Mouse (Mus musculus) liver, postnatal 0 days (tissue): Measurements from ENCODE around the gene Gm45261. TPM values are rescaled to one million over a fixed set of nuclear protein-coding genes. Genes with fewer than 3 reads are reported as not detected.

Experiments
- ATAC-seq: fragments of 200-750 bp; cut with Nextera tagmentation; 2 replicates; pipeline ENCODE4 v1.8.0; 2017; ENCODE audit warnings: mild to moderate bottlenecking, moderate library complexity
- DNase-seq: peaks from one replicate; pipeline ENCODE4 v3.0.0-alpha.2; 2016
- H3K27ac ChIP-seq: fragments of 300-500 bp; sonication (generic); 2 replicates; pipeline ENCODE4 v1.5.1; 2014; ENCODE audit warnings: antibody characterized with exemption, moderate library complexity, mild to moderate bottlenecking, low read depth
- H3K27me3 ChIP-seq: fragments of 300-500 bp; sonication (generic); 2 replicates; pipeline ENCODE4 v1.6.1; 2014; ENCODE audit warnings: low read length, control low read depth, mixed read lengths; ENCODE audit not compliant: insufficient read depth
- H3K36me3 ChIP-seq: fragments of 300-500 bp; sonication (generic); replicated peaks from 2 replicates; pipeline ENCODE4 v1.6.1; 2014; ENCODE audit warnings: mild to moderate bottlenecking, control low read depth, low read length, moderate library complexity, mixed read lengths; ENCODE audit not compliant: insufficient read depth
- H3K4me1 ChIP-seq: fragments of 300-500 bp; sonication (generic); 2 replicates; pipeline ENCODE4 v1.6.1; 2014; ENCODE audit warnings: antibody characterized with exemption, mild to moderate bottlenecking, control low read depth; ENCODE audit not compliant: insufficient read depth
- H3K4me2 ChIP-seq: fragments of 300-500 bp; sonication (generic); 2 replicates; pipeline ENCODE4 v1.6.1; 2014; ENCODE audit warnings: low read depth, mild to moderate bottlenecking, low read length, moderate library complexity, mixed read lengths
- H3K4me3 ChIP-seq: fragments of 300-500 bp; sonication (generic); 2 replicates; pipeline ENCODE4 v1.5.1; 2014; ENCODE audit warnings: low read depth, low read length
- H3K9ac ChIP-seq: fragments of 300-500 bp; sonication (generic); replicated peaks from 2 replicates; pipeline ENCODE4 v1.6.1; 2014; ENCODE audit warnings: mild to moderate bottlenecking, moderate library complexity
- H3K9me3 ChIP-seq: fragments of 300-500 bp; sonication (generic); 2 replicates; pipeline ENCODE4 v1.6.1; 2016; ENCODE audit warnings: mild to moderate bottlenecking, control low read depth, low read length, mixed read lengths
- CTCF ChIP-seq: sonication (generic); IDR thresholded peaks from 2 replicates; pipeline ENCODE4 v1.5.1; 2016; ENCODE audit warnings: antibody characterized with exemption, low read depth
- EP300 ChIP-seq: IDR thresholded peaks from 2 replicates; pipeline ENCODE4 v1.6.1; 2016; ENCODE audit warnings: antibody characterized with exemption, low read depth, mild to moderate bottlenecking
- WGBS: fragments of 180-500 bp; shearing (Covaris S2); extraction: QIAGEN DNeasy Blood & Tissue Kit; methylation state at CpG from one replicate; pipeline ENCODE4 v1.1.7; 2014; ENCODE audit not compliant: insufficient replicate concordance; 5-methylcytosine and 5-hydroxymethylcytosine counted together
- polyA plus RNA-seq: library from polyadenylated mRNA; unstranded; fragments of >200 nt; fragmentation: Nextera tagmentation; extraction: Ambion mirVana; gene quantifications from 2 replicates; pipeline ENCODE4 v1.2.1, GENCODE M21; 2015

Gm45261 gene
- polyA plus RNA-seq, 1 experiment from 2014 or later = not detected

DNA sequence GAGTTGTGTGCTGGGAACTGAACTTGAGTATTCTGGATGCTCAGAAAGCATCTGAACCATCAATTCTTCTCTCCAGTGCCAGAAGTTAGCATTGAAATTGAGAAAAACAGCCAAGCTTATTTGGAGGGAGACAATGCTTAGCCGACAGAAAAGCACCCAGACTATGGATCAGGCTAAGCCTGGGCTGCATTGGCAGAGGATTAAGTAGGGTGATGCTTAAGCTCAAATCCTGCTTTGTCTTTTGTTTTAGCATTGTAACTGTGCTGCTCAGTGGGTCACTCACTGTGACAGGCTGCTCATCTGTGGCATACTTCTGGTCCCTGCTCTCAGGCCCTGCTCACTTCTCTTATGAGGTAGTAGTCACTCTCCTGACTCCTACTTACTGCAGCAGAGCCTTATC, 36.6 kb downstream of the Gm45261 start:
- Histone ChIP-seq H3K9ac (no peak overlapping the region), H3K36me3 (no peaks in the 10 kb centered on the region), H3K27me3 (no peaks in the 10 kb centered on the region), H3K9me3 (no peaks in the 10 kb centered on the region), H3K4me2 (no peak overlapping the region), H3K4me1 (no peaks in the 10 kb centered on the region), H3K27ac (no peak overlapping the region), H3K4me3 (no peak overlapping the region)
- DNase-seq (no peak), ATAC-seq (no peak)
- WGBS = 63% methylated on average over 1 of the region's 1 CpGs
- no peak for TF ChIP-seq EP300
- TF ChIP-seq CTCF = no peak

GRCm38 (mm10) chr1:80418321-80419045, 42.8 kb downstream of the Gm45261 start:
- no peaks in the 10 kb centered on the region for H3K27me3 ChIP-seq
- no peak for DNase-seq
- peaks cover 14% of the 10 kb centered on the region for H3K4me1 ChIP-seq

GRCm38 (mm10) chr1:80416329-80416728, 44.9 kb downstream of the Gm45261 start:
- Histone ChIP-seq H3K4me1 (peaks cover 14% of the 10 kb centered on the region), H3K4me2 (no peak overlapping the region), H3K4me3 (no peak overlapping the region), H3K27me3 (no peaks in the 10 kb centered on the region), H3K9ac (no peak overlapping the region), H3K36me3 (no peaks in the 10 kb centered on the region), H3K27ac (no peak overlapping the region), H3K9me3 (no peaks in the 10 kb centered on the region)
- 65% methylated on average over 5 of the region's 5 CpGs for WGBS
- DNase-seq (no peak), ATAC-seq (no peak)
- no peak for TF ChIP-seq CTCF
- no peak for TF ChIP-seq EP300

More at GRCm38 (mm10) chr1:80418321-80419045, 42.8 kb downstream of the Gm45261 start:
- Histone ChIP-seq H3K4me3 (no peak overlapping the region), H3K4me2 (no peak overlapping the region), H3K9me3 (no peaks in the 10 kb centered on the region), H3K9ac (no peak overlapping the region), H3K36me3 (no peaks in the 10 kb centered on the region), H3K27ac (peak overlapping the region; percentile 69)
- TF ChIP-seq EP300 (no peak), CTCF (no peak)
- peak; percentile 49 for ATAC-seq
- WGBS = 51% methylated on average over 12 of the region's 12 CpGs

DNA sequence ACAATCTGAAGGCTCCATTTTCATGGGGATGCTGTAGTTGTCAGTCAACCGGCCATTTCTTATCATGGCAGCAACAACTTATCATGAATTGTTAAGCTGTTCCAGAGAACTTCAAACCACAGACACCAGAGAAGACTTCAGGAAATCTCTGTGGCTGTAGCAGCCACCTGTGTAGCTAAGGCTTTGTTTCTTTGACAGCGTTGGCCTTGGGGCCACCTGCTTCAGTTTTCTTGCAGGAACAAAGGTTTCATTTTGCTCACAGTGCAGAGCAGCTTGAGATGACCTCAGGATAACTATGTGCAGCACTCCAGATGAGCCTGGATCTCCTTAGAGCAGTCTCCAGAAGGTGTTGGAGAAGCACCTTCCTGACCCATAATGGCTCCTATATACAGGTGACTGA, 48.7 kb downstream of the Gm45261 start:
- no peaks in the 10 kb centered on the region for H3K27me3 ChIP-seq
- no peaks in the 10 kb centered on the region for H3K36me3 ChIP-seq
- DNase-seq (no peak), ATAC-seq (no peak)
- H3K4me3 ChIP-seq = no peak overlapping the region
- H3K27ac ChIP-seq = no peak overlapping the region
- H3K4me2 ChIP-seq = no peak overlapping the region
- H3K9me3 ChIP-seq = no peaks in the 10 kb centered on the region
- TF ChIP-seq EP300 = no peak
- no peak for TF ChIP-seq CTCF
- H3K9ac ChIP-seq = no peak overlapping the region
- WGBS = 55% methylated on average over 2 of the region's 2 CpGs
- peaks cover 2% of the 10 kb centered on the region; the same call in 1 of the 2 replicates for H3K4me1 ChIP-seq

DNA sequence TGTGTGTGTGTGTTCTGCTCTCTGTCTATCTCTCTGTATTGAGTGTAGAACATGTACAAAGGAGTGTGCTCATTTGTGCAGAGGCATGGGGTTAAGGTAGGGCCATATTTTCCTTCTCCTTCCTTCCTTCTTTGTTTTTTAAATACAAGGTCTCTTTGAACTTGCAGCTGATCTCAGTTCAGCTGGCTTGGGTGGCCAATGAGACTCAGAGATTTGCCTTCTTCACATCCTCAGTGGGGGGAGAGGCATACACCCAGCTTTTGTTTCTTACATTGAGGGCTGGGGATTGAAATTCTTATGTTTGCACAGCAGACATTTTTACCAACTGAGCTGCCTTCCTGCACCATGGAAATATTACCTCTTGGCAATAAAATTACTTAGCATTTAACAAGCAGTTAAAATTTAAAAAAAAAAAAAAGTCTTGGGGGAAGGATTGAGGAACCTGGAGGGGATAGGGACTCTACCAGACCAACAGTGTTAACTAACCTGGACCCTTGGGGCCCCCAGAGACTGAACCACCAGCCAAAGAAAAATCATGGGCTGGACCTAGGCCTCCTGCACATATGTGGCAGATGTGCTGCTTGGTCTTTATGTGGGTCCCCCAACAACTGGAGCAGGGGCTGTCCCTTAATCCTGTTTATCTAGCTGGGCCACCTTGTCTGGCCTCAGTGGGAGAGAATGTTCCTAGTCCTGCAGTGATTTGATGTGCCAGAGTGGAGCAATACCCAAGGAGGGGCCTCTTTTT, 50.8 kb downstream of the Gm45261 start:
- no peak overlapping the region for H3K9ac ChIP-seq
- no peak overlapping the region for H3K27ac ChIP-seq
- no peaks in the 10 kb centered on the region for H3K4me1 ChIP-seq
- H3K4me3 ChIP-seq = no peak overlapping the region
- H3K4me2 ChIP-seq = no peak overlapping the region
- TF ChIP-seq CTCF (no peak), EP300 (no peak)
- DNase-seq (no peak), ATAC-seq (no peak)
- H3K27me3 ChIP-seq = no peaks in the 10 kb centered on the region
- H3K9me3 ChIP-seq = no peaks in the 10 kb centered on the region
- no peaks in the 10 kb centered on the region for H3K36me3 ChIP-seq

- Histone ChIP-seq H3K27ac (no peak overlapping the region), H3K4me3 (no peak overlapping the region), H3K4me2 (no peak overlapping the region), H3K27me3 (no peaks in the 10 kb centered on the region), H3K9me3 (no peaks in the 10 kb centered on the region), H3K9ac (no peak overlapping the region), H3K4me1 (no peaks in the 10 kb centered on the region), H3K36me3 (no peaks in the 10 kb centered on the region)
- no peak for DNase-seq
- no peak for ATAC-seq
- TF ChIP-seq EP300 = no peak
- no peak for TF ChIP-seq CTCF
- 44% methylated on average over 6 of the region's 6 CpGs for WGBS
These were observed 51.7 kb downstream of the Gm45261 start for GRCm38 (mm10) chr1:80409467-80410105.
